Mouse (Mus musculus) lung, postnatal 25 days (tissue): ENCODE results near the gene Zrsr1.

ENCODE experiments used
- DNase-seq: peaks from one replicate; pipeline ENCODE4 v3.0.0; 2022; ENCODE audit warnings: low spot score

Gene Zrsr1

GRCm38 (mm10) chr11:23008824-23009200, 37.0 kb downstream of the Zrsr1 start:
- no peak for DNase-seq

DNA sequence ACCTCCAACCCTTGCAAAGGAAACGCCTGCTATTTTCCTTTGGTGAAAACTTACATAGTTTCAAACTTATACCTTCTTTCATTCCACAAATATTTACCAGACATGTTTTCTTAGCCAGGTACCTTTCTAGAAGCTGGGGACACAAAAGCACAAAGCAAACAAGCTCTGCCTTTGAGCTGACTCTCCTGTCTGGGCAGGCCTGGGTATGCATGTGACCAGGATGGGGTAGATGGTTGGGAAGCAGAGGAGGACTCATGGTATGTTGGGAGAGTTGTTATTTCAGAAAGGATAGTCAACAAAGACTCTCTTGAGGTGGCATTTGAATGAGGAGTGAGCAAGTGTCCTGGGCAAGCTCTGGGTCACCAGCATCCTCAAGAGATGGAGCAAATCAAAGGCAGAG, 41.3 kb downstream of the Zrsr1 start:
- DNase-seq, result no peak

- DNase-seq, result no peak
These were observed 41.9 kb downstream of the Zrsr1 start for GRCm38 (mm10) chr11:23013580-23014294.

DNA sequence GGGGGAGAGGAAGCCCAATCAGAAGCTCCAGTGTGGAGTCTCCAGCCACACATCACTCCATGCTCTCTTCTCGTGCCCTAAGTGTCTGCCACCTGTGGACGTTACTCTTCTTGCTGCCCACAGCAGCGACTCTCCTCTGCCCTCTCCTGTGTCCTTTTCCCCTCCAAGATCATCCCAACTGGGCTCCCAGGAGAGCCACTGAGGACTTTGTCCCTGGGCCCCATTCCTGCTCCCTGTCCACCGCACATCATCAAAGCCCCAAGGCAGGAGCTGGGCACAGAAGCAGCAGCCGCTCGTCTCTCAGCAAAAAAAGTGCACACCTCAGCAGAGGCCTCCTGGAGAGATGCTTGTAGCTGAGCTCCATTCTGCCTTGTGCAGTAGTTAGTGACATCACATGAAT, 43.2 kb downstream of the Zrsr1 start:
- no peak for DNase-seq

DNA sequence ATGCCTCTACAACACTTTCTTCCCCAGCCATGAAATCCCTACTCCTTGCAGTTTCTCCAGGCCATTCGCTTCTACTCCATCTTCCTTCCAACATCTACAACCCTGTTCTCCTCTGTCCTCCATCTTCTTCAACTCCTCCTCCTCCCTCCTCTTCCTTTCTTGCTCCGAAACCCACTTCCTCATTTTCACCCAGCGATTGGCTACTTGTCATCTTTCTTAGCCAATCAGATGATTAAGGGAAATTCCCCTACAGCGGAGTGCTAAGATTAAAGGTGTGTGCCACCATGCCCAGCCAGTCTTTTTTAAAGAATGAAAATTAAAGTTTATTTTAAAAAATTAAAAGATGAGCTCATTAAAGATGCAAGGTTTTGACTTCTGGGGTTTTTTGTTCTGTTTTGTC, 46.1 kb downstream of the Zrsr1 start:
- no peak for DNase-seq

- DNase-seq, result no peak
These were observed 48.4 kb downstream of the Zrsr1 start for GRCm38 (mm10) chr11:23020116-23020770.

GRCm38 (mm10) chr11:23020841-23021240, 49.0 kb downstream of the Zrsr1 start:
- no peak for DNase-seq

DNA sequence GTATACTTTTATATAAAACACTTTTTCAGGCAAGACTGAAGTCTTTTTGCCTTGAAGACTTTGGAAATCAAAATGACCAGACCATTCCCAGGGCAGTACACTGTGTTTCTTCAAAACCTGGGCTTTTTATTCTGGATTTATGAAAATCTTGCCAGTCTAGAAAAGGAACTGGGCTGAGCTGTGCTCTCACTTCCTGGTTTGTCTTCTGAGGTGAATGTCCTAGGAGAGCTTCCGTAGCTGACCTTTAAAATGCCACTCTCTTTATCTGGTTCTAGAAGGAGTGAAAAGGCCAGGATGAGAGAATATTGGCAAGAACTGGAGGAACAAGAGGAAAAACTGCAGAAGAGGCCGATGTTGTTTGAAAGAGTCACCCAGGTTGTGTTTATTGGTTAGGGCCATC, 51.4 kb downstream of the Zrsr1 start:
- no peak for DNase-seq

DNA sequence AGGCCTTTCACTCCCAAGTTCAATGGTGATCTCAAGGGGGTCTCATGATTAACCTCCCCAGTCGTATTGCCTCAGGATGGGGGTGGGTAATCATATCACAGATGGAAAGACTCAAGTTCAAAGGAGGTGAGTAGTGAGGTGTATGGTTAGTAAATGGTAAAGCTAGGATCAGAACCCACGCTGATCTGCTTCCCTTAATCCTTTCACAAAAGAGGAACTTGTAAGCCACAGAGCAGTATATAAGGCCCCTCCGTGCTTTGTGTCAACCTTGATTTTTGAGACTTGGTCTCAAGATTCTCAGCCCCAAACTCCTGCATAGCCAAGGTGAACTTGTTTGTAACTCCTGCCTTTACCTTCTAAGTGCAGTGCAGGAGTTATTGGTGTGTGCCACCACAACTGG, 52.4 kb downstream of the Zrsr1 start:
- DNase-seq, result no peak
